Mouse (Mus musculus) cerebellum, postnatal 10 days (tissue): ENCODE results near the gene Hk3.

Experiments
- DNase-seq, 2 experiments: peaks; one replicate each; pipeline ENCODE4 v3.0.0; 2021; ENCODE audit warnings: mixed read lengths in 2 of 2

Gene Hk3

GRCm38 (mm10) chr13:55021194-55021779, at the start of gene Hk3:
TSS of gene Hk3 (minus strand) at chr13:55021385.
- no peak for DNase-seq

- no peak for DNase-seq
These were observed 48.5 kb upstream of the Hk3 start for GRCm38 (mm10) chr13:55069719-55070118.

- no peak for DNase-seq
These were observed 42.1 kb upstream of the Hk3 start for GRCm38 (mm10) chr13:55063276-55063675.

GRCm38 (mm10) chr13:55058042-55058441, 36.9 kb upstream of the Hk3 start:
- peak; percentile 47 to 56 for DNase-seq

GRCm38 (mm10) chr13:55047706-55048105, 26.5 kb upstream of the Hk3 start:
- DNase-seq: no peak

GRCm38 (mm10) chr13:55040016-55040415, 18.8 kb upstream of the Hk3 start:
- DNase-seq: no peak

- DNase-seq: no peak
These were observed 3.0 kb upstream of the Hk3 start for GRCm38 (mm10) chr13:55024215-55024614.

DNA sequence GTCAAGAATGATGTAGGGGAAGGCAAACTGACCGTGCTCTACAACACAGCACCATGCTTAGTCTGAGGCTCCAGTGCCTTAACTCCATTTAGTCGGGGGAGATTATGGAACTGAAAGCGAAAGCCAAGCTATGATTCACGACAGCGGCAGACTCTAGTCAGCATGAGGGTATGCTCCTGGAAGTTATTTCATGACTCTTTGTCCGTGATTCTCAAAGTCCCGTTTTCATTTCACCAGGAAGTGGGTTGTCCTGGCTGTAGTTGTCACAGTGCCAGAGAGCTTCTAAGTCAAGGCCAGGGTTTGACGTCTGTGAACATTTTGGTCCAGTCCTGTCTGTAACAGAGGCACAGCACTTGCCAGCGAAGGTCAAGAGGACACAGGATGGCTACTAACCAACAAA, 1.5 kb upstream of the Hk3 start:
- DNase-seq: no peak

DNA sequence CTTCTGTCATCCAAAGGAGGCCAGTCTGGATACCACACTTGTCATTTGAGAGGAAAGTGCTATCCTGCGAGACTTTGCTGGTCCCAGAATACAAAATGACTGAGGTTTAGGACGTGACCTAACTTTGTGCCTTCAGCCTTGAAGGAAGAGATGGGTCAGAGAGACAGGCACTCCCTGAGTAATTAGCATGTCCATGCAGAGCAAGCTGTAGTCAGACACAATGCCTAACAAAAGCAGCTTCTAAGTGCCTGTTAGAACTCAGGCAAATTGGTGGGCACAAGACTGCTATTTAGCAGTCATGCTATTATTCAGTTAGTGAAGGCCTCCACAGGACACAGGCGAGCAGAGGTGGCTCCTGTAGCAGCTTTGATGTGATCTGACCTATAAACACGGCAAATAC, 1.1 kb upstream of the Hk3 start:
- DNase-seq: no peak

DNA sequence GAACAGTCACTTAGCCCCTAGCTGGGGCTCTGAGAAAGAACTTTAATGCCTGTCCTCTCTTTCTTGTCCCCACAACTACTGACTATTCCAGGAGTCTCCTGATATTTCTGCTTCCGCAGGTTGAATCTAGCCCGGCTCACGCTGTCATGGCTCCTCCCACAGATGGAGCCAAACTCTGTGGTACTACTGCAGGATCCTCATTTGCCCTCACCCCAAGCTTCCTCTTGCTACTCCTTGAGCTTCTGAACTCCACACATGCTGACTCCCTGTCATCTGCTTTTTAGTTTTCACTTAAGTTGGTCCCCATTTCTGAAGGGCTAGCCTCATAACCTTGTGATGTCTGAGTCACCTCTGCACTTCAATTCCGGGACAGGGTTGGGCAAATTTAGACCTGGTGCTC, 1.1 kb downstream of the Hk3 start:
- no peak for DNase-seq

- DNase-seq: no peak
These were observed 2.0 kb downstream of the Hk3 start for GRCm38 (mm10) chr13:55019181-55019580.

- DNase-seq: peak in 1 of 2 experiments; percentile 0
These were observed 2.5 kb downstream of the Hk3 start for GRCm38 (mm10) chr13:55018700-55019099.

DNA sequence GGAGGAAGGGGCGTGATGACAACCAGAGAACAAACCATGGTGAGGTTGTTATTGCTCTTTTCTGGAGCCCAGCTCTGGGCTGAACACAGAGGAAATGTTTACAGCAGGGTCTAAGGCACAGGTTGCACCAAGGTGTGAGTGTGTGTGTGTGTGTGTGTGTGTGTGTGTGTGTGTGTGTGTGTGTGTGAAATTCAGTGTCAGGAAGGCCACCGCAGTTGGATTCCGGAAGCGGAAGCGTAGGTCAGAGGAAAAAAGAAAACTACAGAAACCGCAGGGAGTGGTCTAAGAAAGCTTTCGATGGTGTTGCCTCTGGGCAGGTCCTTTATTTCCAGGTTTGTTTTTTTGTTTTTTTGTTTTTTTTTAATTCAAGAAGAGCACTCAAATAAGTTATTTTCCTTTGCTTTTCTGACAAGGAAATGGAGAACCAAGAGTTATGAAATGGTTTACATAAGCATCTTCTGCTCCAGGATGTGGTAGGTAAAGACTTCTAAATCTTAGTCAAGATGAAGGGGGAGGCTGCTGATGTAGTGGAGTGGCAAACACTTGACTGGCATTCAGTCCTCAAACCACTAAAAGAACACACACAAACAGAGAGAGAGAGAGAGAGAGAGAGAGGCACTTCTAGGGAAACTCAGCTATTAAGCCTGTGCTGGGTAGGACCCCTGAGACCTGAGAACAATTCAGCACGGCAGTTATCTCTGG, 3.1 kb downstream of the Hk3 start:
- peak in 1 of 2 experiments; percentile 0 for DNase-seq

GRCm38 (mm10) chr13:55017154-55017897, 3.9 kb downstream of the Hk3 start:
- DNase-seq: peak in 1 of 2 experiments; percentile 0

- DNase-seq: peak in 1 of 2 experiments; percentile 5
These were observed 6.7 kb downstream of the Hk3 start for GRCm38 (mm10) chr13:55014451-55014850.

- DNase-seq: peak in 1 of 2 experiments; percentile 56
These were observed 7.4 kb downstream of the Hk3 start for GRCm38 (mm10) chr13:55013702-55014344.

- DNase-seq: peak in 1 of 2 experiments; percentile 56
These were observed 9.2 kb downstream of the Hk3 start for GRCm38 (mm10) chr13:55011981-55012478.

DNA sequence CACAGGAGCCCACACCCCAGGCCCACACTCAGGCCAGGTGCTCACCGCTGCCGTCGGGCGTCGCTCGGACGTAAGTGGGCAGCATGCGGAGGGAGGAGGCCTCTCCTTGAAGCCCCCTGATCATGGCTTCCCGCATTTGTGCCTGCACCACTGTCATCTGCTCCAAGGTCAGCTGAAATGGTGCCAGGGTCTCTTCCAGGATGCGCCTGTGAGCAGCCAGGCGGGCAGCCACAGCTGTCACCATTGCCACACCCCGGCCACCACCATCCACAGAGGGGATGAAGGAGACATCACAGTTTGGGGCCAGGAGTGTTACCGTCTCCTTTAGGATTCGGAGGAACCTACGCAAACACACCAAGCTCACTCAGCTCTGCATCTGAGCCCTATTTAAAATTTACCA, 10.1 kb downstream of the Hk3 start:
- peak; percentile 60 to 63 for DNase-seq

GRCm38 (mm10) chr13:55008589-55008988, 12.6 kb downstream of the Hk3 start:
- DNase-seq: peak in 1 of 2 experiments; percentile 51

GRCm38 (mm10) chr13:55006415-55006742, 14.8 kb downstream of the Hk3 start:
- peak; percentile 62 to 67 for DNase-seq

DNA sequence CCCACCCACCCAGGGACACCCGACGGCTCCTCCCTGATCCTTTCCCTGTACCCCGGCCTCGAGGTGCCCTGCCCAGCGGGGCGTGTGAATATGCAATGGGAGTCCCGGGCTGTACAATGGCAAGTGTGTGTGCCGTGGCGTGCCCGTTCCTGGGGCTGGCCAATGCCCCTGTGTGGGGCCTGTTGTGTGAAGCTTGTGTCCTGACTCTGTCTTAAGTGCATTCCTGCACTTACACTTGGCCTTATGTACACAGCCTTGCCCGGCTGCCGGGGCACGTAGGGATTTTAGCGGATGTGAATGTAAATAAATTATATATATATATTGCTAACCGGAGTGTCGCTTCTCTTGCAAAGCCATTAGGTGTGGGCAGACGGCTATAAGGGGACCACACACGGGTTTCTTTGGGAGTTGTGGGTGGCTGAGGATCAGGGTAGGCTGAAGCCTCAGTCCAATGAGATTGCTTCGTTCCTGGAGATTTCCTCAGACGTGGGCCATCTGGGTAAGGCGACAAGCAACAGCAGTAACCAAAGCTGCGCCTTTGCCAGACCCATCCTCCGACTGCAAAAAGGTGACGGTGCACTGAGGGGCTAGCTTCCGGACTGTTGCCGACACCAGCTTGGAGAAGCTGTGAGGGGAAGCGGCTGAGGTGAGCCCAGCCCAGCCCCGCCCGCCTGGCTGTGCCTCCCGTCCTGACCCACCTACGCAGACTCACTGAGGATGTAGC, 15.3 kb downstream of the Hk3 start:
- peak; percentile 40 to 55 for DNase-seq

DNA sequence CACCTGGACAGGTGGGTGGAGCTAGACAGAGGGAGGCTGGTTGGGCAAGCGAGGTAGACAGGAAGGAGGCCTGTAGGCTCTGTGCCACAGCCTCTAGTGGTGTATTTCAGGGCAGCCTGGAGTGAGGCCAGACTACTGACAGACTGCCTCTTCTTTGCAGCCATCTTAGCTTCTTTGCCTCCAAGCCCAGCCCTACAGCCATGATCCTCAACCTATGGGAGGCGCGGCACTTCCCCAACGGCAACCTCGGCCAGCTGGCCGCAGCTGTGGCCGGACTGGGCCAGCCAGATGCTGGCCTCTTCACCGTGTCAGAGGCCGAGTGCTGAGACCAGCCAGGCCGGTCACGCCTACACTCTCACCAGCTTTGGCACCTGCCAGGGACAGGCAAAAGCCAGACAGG, 16.5 kb downstream of the Hk3 start:
- DNase-seq: peak; percentile 76 to 78

- no peak for DNase-seq
These were observed 19.1 kb downstream of the Hk3 start for GRCm38 (mm10) chr13:55002090-55002489.
